Mouse (Mus musculus) stomach, embryonic 14.5 days (tissue): Measurements from ENCODE around the gene Ccl22. TPM values are rescaled to one million over a fixed set of nuclear protein-coding genes. Genes with fewer than 3 reads are reported as not detected.
A peak's percentile ranks its signal among the peaks of the same experiment; 100 is the strongest.

Experiments used
- ATAC-seq: fragments of 200-750 bp; cut with Nextera tagmentation; 2 replicates; pipeline ENCODE4 v1.8.0; 2017; ENCODE audit warnings: low read depth, moderate TSS enrichment; ENCODE audit not compliant: insufficient number of reproducible peaks, insufficient read depth, low FRiP score
- H3K27ac ChIP-seq: fragments of 300-500 bp; sonication (generic); 2 replicates; pipeline ENCODE4 v1.5.1; 2014; ENCODE audit warnings: mild to moderate bottlenecking, low read length, moderate library complexity, mixed read lengths
- H3K27me3 ChIP-seq: fragments of 300-500 bp; sonication (generic); 2 replicates; pipeline ENCODE4 v1.6.1; 2014; ENCODE audit warnings: low read length, control low read depth, mixed read lengths; ENCODE audit not compliant: control insufficient read depth, insufficient read depth
- H3K36me3 ChIP-seq: fragments of 300-500 bp; sonication (generic); 2 replicates; pipeline ENCODE4 v1.6.1; 2014; ENCODE audit warnings: mild to moderate bottlenecking, control low read depth, low read length, moderate library complexity, mixed read lengths; ENCODE audit not compliant: control insufficient read depth, insufficient read depth
- H3K4me1 ChIP-seq: fragments of 300-500 bp; sonication (generic); 2 replicates; pipeline ENCODE4 v1.6.1; 2014; ENCODE audit warnings: low read length, control low read depth, mixed read lengths; ENCODE audit not compliant: control insufficient read depth, insufficient read depth
- H3K4me2 ChIP-seq: fragments of 300-500 bp; sonication (generic); replicated peaks from 2 replicates; pipeline ENCODE4 v1.6.1; 2014; ENCODE audit warnings: low read depth, low read length, control low read depth
- H3K4me3 ChIP-seq: fragments of 300-500 bp; sonication (generic); 2 replicates; pipeline ENCODE4 v1.5.1; 2014; ENCODE audit warnings: low read depth, low read length, control low read depth
- H3K9ac ChIP-seq: fragments of 300-500 bp; sonication (generic); replicated peaks from 2 replicates; pipeline ENCODE4 v1.6.1; 2014; ENCODE audit warnings: low read depth, mild to moderate bottlenecking, control low read depth, low read length, moderate library complexity, mixed read lengths
- H3K9me3 ChIP-seq: fragments of 300-500 bp; sonication (generic); 2 replicates; pipeline ENCODE4 v1.6.1; 2016; ENCODE audit warnings: low read depth, low read length, control low read depth; ENCODE audit not compliant: control insufficient read depth
- WGBS: fragments of 180-500 bp; shearing (Covaris S2); extraction: QIAGEN DNeasy Blood & Tissue Kit; methylation state at CpG from one replicate; pipeline ENCODE4 v1.1.7; 2014; 5-methylcytosine and 5-hydroxymethylcytosine counted together
- polyA plus RNA-seq: library from polyadenylated mRNA; unstranded; fragments of >200 nt; fragmentation: Nextera tagmentation; extraction: Ambion mirVana; gene quantifications from 2 replicates; pipeline ENCODE4 v1.2.1, GENCODE M21; 2014

The Ccl22 gene
- polyA plus RNA-seq = not detected in 2 replicates

DNA sequence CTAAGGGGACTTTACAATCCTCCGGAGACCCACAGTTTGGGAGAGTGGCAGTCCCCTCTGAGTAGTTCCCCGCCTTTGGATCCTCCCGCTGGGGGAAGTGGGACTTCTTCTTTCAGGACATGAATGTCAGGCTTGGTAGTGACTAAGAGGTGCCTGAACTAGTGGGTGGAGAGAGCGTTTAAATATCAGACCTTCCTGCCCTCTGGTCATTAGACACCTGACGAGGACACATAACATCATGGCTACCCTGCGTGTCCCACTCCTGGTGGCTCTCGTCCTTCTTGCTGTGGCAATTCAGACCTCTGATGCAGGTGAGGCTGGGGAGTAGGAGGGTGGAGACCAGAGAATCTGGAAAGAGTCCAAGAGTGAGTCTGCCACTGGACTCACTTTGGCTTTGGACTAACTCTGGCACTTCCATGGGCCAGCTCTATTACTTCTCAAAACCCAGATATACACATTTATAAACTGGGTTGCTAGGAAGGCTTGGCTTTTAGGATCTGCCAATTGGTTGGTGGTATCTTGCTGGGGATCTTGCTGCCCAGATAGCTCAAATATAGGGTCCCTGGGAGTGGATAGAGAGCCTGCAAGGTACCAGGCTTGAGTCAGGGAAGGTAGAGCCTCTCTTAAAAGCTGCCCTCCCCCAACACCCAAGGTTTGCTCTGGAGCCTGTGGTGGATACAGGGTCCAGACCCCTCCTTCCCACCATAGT lies at the start of gene Ccl22:
Gene Ccl22 (plus strand): TSS at position 115 of the 709 bp plus-strand sequence.
- no peaks in the 10 kb centered on the region for H3K27me3 ChIP-seq
- WGBS = 85% methylated on average over 7 of the region's 7 CpGs
- no peak for ATAC-seq

DNA sequence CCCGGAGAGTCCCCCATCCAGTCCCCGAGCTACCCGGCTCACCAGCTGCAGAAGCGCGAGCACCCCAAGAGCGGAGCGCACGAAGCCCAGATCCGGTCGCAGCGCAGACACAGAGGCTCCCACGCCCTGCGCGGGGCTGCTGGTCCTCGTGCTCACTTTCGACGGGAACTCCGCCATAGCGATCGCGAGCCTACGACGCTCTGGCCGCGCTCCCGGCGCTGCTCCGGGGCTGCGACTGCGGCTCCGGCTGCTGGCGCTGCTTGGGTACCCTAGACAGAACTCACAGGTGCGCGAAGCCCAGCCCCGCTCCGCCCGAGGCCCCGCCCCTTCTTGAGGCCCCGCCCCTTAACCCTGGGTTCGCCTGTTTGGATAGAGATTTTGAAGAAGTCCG lies 49.4 kb upstream of the Ccl22 start, which contains the start of gene Pllp:
Gene Pllp (minus strand): TSS at position 285 of the 391 bp plus-strand sequence.
- ATAC-seq = peak; percentile 82
- Histone ChIP-seq H3K9ac (peak within 1 kb of the TSS; percentile 4; the same call in 1 of the 2 replicates), H3K4me2 (peak within 1 kb of the TSS; percentile 73), H3K4me1 (0 out of 2 replicates have a peak, but pooled peaks cover 4% of the 10 kb centered on the region), H3K27ac (no peak within 1 kb of the TSS), H3K4me3 (peak within 1 kb of the TSS; percentile 42), H3K9me3 (no peaks in the 10 kb centered on the region), H3K36me3 (no peaks in the 10 kb centered on the region), H3K27me3 (peaks cover 28% of the 10 kb centered on the region)
- WGBS = 0% methylated on average over 41 of the region's 41 CpGs

More for the DNA sequence above, at the start of gene Ccl22:
- Histone ChIP-seq H3K4me3 (no peak within 1 kb of the TSS), H3K27ac (no peak within 1 kb of the TSS), H3K9ac (no peak within 1 kb of the TSS), H3K4me1 (no peaks in the 10 kb centered on the region), H3K9me3 (no peaks in the 10 kb centered on the region), H3K4me2 (no peak within 1 kb of the TSS), H3K36me3 (no peaks in the 10 kb centered on the region)

DNA sequence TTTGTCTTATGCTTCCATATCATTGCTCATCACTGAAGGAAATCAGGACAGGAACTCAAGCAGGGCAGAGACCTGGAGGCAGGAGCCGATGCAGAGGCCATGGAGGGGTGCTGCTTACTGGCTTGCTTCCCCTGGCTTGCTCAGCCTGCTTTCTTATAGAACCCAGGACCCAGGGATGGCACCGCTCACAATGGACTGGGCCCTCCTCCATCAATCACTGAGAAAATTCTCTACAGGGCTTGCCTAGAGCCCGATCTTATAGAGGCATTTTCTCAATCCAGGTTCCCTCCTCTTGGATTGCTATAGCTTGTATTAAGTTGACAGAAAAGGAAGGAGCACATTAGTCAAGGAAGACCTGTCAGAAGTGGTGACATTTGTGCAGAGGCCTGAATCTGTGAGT lies 48.8 kb upstream of the Ccl22 start:
- Histone ChIP-seq H3K4me2 (peak overlapping the region; percentile 73; the same call in 1 of the 2 replicates), H3K4me3 (peak overlapping the region; percentile 42; the same call in 1 of the 2 replicates), H3K36me3 (no peaks in the 10 kb centered on the region), H3K9me3 (no peaks in the 10 kb centered on the region), H3K9ac (no peak overlapping the region), H3K4me1 (0 out of 2 replicates have a peak, but pooled peaks cover 4% of the 10 kb centered on the region), H3K27ac (no peak overlapping the region), H3K27me3 (peaks cover 28% of the 10 kb centered on the region)
- ATAC-seq = no peak
- 59% methylated on average over 3 of the region's 3 CpGs for WGBS

DNA sequence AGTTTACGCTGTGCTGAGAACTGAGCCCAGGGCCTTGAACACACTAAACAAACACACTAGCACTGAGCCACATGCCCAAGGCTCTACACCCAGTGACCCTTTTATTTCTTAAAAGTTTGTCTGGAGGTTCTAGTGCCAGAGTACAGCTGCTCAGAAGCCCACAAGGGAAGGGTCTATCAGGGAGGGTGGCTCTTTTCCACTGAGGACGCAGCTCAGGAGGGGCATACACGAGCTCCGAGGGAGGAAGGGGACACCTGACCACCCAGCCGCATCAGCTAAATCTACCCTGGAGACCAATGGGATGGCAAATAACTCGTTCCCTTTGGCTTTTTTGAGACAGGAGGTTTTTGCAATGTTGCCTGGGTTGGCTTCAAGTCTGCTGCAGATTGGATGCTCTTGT lies 47.4 kb upstream of the Ccl22 start:
- Histone ChIP-seq H3K9me3 (no peaks in the 10 kb centered on the region), H3K36me3 (no peaks in the 10 kb centered on the region), H3K4me2 (no peak overlapping the region), H3K4me1 (0 out of 2 replicates have a peak, but pooled peaks cover 4% of the 10 kb centered on the region), H3K27ac (no peak overlapping the region), H3K27me3 (peaks cover 28% of the 10 kb centered on the region), H3K9ac (no peak overlapping the region), H3K4me3 (no peak overlapping the region)
- 85% methylated on average over 6 of the region's 6 CpGs for WGBS
- no peak for ATAC-seq

- Histone ChIP-seq H3K4me2 (no peak overlapping the region), H3K9ac (no peak overlapping the region), H3K4me3 (no peak overlapping the region), H3K36me3 (no peaks in the 10 kb centered on the region), H3K27me3 (peaks cover 23% of the 10 kb centered on the region), H3K27ac (no peak overlapping the region), H3K9me3 (no peaks in the 10 kb centered on the region), H3K4me1 (0 out of 2 replicates have a peak, but pooled peaks cover 4% of the 10 kb centered on the region)
- no peak for ATAC-seq
- WGBS = 73% methylated on average over 16 of the region's 16 CpGs
Measured at GRCm38 (mm10) chr8:94699366-94699765, 46.0 kb upstream of the Ccl22 start.

DNA sequence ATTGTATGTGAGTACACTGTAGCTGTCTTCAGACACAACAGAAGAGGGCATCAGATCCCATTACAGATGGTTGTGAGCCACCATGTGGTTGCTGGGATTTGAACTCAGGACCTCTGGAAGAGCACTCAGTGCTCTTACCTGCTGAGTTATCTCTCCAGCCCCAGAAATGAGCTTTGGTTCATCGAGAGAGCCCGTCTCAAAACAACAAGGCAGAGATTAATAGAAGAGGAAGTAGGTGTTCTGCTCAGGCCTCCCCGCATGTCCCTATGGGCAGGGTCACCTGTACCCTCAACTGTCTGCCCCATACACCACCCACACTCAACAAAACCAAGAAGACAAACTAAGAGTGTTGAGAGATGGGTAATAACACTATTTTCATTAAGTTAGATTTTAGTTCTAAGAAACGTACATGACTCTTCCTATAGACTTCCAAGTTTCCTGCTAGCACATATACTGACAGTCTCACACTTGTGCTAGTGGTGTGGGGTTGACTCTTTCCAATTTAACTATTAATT lies 44.9 kb upstream of the Ccl22 start:
- Histone ChIP-seq H3K9ac (no peak overlapping the region), H3K27me3 (peaks cover 13% of the 10 kb centered on the region), H3K4me3 (no peak overlapping the region), H3K9me3 (no peaks in the 10 kb centered on the region), H3K27ac (no peak overlapping the region), H3K4me1 (0 out of 2 replicates have a peak, but pooled peaks cover 3% of the 10 kb centered on the region), H3K36me3 (no peaks in the 10 kb centered on the region), H3K4me2 (no peak overlapping the region)
- WGBS = 75% methylated on average over 4 of the region's 4 CpGs
- no peak for ATAC-seq

DNA sequence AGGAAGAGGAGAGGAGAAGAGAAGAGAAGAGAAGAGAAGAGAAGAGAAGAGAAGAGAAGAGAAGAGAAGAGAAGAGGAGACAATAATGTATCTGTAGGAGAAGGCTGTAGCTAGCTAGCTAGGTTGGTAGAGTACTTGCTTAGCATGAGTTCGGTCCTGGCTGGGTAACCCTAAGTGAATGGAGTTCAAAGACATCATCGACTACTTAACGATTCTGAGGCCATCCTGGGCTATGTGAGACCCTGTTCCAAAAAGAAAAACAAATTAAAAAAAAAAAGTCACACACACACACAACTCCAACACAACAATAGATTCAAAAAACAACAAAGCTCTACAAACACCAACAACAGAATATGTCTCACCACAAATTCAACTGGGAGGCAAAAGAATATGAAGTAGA lies 43.2 kb upstream of the Ccl22 start:
- 0 out of 2 replicates have a peak, but pooled peaks cover 3% of the 10 kb centered on the region for H3K4me1 ChIP-seq
- H3K4me3 ChIP-seq = no peak overlapping the region
- ATAC-seq = no peak
- H3K27me3 ChIP-seq = no peaks in the 10 kb centered on the region
- 76% methylated on average over 3 of the region's 3 CpGs for WGBS
- no peak overlapping the region for H3K9ac ChIP-seq
- H3K4me2 ChIP-seq = peak overlapping the region; percentile 51; the same call in 1 of the 2 replicates
- no peak overlapping the region for H3K27ac ChIP-seq
- H3K9me3 ChIP-seq = no peaks in the 10 kb centered on the region
- no peaks in the 10 kb centered on the region for H3K36me3 ChIP-seq

DNA sequence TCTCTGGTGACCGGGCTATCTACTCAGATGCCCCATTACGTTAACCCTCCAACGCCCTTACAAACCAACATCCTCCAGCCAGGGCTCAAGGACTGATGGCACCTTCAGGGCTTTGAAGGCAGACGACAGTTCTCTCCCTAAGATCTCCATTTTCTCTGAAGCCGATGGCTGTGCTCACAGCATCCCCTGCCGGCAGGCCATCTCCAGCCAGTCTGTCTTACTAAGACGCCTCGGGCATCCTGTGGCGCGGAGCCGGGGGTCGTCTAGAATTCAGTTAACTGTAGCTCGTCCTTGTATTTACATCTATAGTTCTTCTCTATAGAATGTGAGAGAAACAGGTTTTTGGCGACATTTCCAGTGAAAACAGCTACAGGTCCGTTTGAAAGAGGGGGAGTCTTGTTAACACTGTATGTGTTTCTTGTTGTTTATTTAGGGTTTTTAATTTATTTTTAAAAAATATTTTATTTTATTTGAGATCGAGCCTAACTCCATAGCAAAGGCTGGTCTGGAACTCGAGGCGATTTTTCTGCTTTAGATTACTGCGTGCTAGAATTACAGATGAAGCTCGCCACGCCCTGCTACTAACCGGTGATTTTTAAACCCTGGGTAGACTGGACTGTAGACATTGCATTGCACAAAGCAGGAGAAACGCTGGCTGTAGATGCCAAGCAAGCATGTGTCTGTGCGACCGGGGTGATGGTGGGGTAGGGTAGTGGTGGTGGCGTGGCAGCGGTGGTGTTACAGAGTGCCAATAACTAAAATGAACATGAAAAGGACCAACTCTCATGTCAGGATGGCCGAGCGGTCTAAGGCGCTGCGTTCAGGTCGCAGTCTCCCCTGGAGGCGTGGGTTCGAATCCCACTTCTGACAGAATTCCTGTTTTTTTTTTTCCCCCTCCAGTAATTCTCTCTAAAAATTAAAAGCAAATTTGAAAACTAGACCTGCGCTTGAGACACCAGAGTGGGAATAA lies 42.3 kb upstream of the Ccl22 start:
- Histone ChIP-seq H3K9ac (peak overlapping the region; percentile 21; the same call in 1 of the 2 replicates), H3K4me1 (0 out of 2 replicates have a peak, but pooled peaks cover 3% of the 10 kb centered on the region), H3K4me2 (peak overlapping the region; percentile 51), H3K4me3 (peak overlapping the region; percentile 47), H3K9me3 (no peaks in the 10 kb centered on the region), H3K27ac (0 out of 2 replicates have a peak overlapping the region, but pooled peaks have one; percentile 6), H3K27me3 (no peaks in the 10 kb centered on the region), H3K36me3 (no peaks in the 10 kb centered on the region)
- ATAC-seq = peak; percentile 77
- WGBS = under 1% methylated on average over 35 of the region's 35 CpGs
